Mouse (Mus musculus) subcutaneous adipose tissue, adult 2 months (tissue): ENCODE results near the gene Cd200. TPM values are rescaled to one million over a fixed set of nuclear protein-coding genes. Genes with fewer than 3 reads are reported as not detected.

Experiments
- polyA plus RNA-seq: library from polyadenylated mRNA; depleted of rRNA; stranded (reverse); fragments of >200 nt; gene quantifications from 2 replicates; pipeline ENCODE4 v1.2.3, GENCODE M21; 2012; ENCODE audit warnings: low replicate concordance; rRNA removed

Cd200 gene
- 145 and 207 TPM in 2 replicates for polyA plus RNA-seq

DNA sequence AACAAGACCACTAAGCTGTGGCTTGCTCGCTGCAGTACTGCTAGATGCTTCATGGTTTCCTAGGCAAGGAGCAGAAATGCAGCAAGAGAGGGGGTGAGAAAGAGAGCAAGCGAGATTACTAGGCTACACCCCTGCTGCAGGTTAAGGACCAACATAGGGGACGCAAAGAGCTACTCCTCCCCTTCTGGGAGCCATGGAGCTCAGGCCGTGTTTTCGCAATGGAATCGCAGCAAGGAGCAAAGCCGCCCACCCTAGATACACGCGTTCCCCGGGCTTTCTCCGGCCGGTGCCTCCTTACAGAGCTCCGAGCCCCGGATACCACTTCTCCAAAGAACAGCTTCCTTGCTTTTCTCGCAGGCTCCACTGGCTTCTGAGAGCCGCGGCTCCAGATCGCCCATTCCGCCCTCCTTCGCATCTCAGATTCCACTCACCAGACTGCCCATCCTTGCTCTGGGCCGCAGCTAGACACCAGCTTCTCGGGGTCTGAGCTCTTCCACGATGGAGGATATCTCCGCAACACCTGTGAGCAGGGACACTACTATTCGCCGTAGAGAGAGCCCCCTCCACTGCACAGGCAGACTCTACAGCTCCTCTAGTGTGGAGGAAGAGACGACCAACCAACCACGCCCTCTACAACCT is at the start of gene Cd200:
TSS of gene Cd200 (minus strand) at position 629 of the 639 bp plus-strand sequence.

Other genes with a start within 250 kb of the Cd200 start
- gene Btla, start 184.7 kb downstream of the Cd200 start, polyA plus RNA-seq: 0.36 and 0.62 TPM in 2 replicates
- 0.17 and 3.0 TPM in 2 replicates for gene Gm609, start 83.9 kb upstream of the Cd200 start, polyA plus RNA-seq
- 1.0 TPM in 1 of 2 replicates, not detected in the other for gene Gm17783, start 123.0 kb upstream of the Cd200 start, polyA plus RNA-seq
- not detected in 2 replicates for gene Slc9c1, start 126.3 kb upstream of the Cd200 start, polyA plus RNA-seq
- 0.17 and 0.49 TPM in 2 replicates for gene Gcsam, start 201.3 kb upstream of the Cd200 start, polyA plus RNA-seq
- 0.09 TPM in 1 of 2 replicates, not detected in the other for gene BC016579, start 245.0 kb upstream of the Cd200 start, polyA plus RNA-seq